Mouse (Mus musculus): ENCODE measurements around the gene Gtsf2. TPM values are rescaled to one million over a fixed set of nuclear protein-coding genes. Genes with fewer than 3 reads are reported as not detected.

Gene Gtsf2
- not detected in 2 replicates for polyA plus RNA-seq (2016; fragmentation: Nextera tagmentation; extraction: Ambion mirVana)

GRCm38 (mm10) chr15:103448369-103448768, at the start of gene Gtsf2:
Gene Gtsf2 (minus strand): TSS chr15:103448469.
- Histone ChIP-seq H3K9me3 (replicated peaks) (no peaks in the 10 kb centered on the region), H3K9ac (no peak within 1 kb of the TSS), H3K27ac (no peak within 1 kb of the TSS), H3K27me3 (replicated peaks) (no peaks in the 10 kb centered on the region), H3K4me3 (no peak within 1 kb of the TSS), H3K4me1 (no peaks in the 10 kb centered on the region), H3K36me3 (no peaks in the 10 kb centered on the region), H3K4me2 (no peak within 1 kb of the TSS)
- WGBS (ENCODE audit: insufficient replicate concordance), result 45% methylated on average over 3 of the region's 3 CpGs
- no peak for ATAC-seq

- WGBS (ENCODE audit: insufficient replicate concordance), result 71% methylated on average over 10 of the region's 10 CpGs
- no peaks in the 10 kb centered on the region for H3K4me1 ChIP-seq
- H3K4me3 ChIP-seq, result no peak overlapping the region
- 0 out of 2 replicates have a peak, but pooled peaks cover 11% of the 10 kb centered on the region for H3K27me3 ChIP-seq (replicated peaks)
- H3K9ac ChIP-seq, result no peak overlapping the region
- no peak overlapping the region for H3K4me2 ChIP-seq
- no peaks in the 10 kb centered on the region for H3K9me3 ChIP-seq (replicated peaks)
- no peak for ATAC-seq
- no peaks in the 10 kb centered on the region for H3K36me3 ChIP-seq
- no peak overlapping the region for H3K27ac ChIP-seq
These were observed 48.2 kb upstream of the Gtsf2 start for GRCm38 (mm10) chr15:103496204-103497140.

GRCm38 (mm10) chr15:103488336-103488735, 40.1 kb upstream of the Gtsf2 start:
- no peak overlapping the region for H3K27ac ChIP-seq
- no peak for ATAC-seq
- WGBS (ENCODE audit: insufficient replicate concordance), result 58% methylated on average over 4 of the region's 4 CpGs
- no peak overlapping the region for H3K4me3 ChIP-seq
- no peak overlapping the region for H3K9ac ChIP-seq
- no peak overlapping the region for H3K4me2 ChIP-seq
- H3K36me3 ChIP-seq, result no peaks in the 10 kb centered on the region
- H3K27me3 ChIP-seq (replicated peaks), result no peaks in the 10 kb centered on the region
- H3K9me3 ChIP-seq (replicated peaks), result no peaks in the 10 kb centered on the region
- H3K4me1 ChIP-seq, result no peaks in the 10 kb centered on the region

- Histone ChIP-seq H3K27me3 (replicated peaks) (no peaks in the 10 kb centered on the region), H3K4me2 (no peak overlapping the region)
- 34% methylated on average over 1 of the region's 1 CpGs for WGBS (ENCODE audit: insufficient replicate concordance)
These were observed 38.4 kb upstream of the Gtsf2 start for GRCm38 (mm10) chr15:103486658-103487057.

GRCm38 (mm10) chr15:103485106-103485505, 36.8 kb upstream of the Gtsf2 start:
- WGBS (ENCODE audit: insufficient replicate concordance), result 67% methylated on average over 3 of the region's 3 CpGs
- H3K4me2 ChIP-seq, result no peak overlapping the region
- no peaks in the 10 kb centered on the region for H3K9me3 ChIP-seq (replicated peaks)
- no peaks in the 10 kb centered on the region for H3K36me3 ChIP-seq
- no peak for ATAC-seq
- H3K27me3 ChIP-seq (replicated peaks), result no peaks in the 10 kb centered on the region
- H3K4me3 ChIP-seq, result no peak overlapping the region
- H3K4me1 ChIP-seq, result no peaks in the 10 kb centered on the region
- H3K27ac ChIP-seq, result no peak overlapping the region
- no peak overlapping the region for H3K9ac ChIP-seq

More at GRCm38 (mm10) chr15:103486658-103487057, 38.4 kb upstream of the Gtsf2 start:
- Histone ChIP-seq H3K36me3 (no peaks in the 10 kb centered on the region), H3K27ac (no peak overlapping the region), H3K4me3 (no peak overlapping the region), H3K9me3 (replicated peaks) (no peaks in the 10 kb centered on the region), H3K9ac (no peak overlapping the region), H3K4me1 (no peaks in the 10 kb centered on the region)
- no peak for ATAC-seq

GRCm38 (mm10) chr15:103484490-103484889, 36.2 kb upstream of the Gtsf2 start:
- 54% methylated on average over 2 of the region's 2 CpGs for WGBS (ENCODE audit: insufficient replicate concordance)
- Histone ChIP-seq H3K4me2 (no peak overlapping the region), H3K9ac (no peak overlapping the region), H3K27me3 (replicated peaks) (no peaks in the 10 kb centered on the region), H3K4me1 (no peaks in the 10 kb centered on the region), H3K4me3 (no peak overlapping the region), H3K9me3 (replicated peaks) (no peaks in the 10 kb centered on the region), H3K27ac (no peak overlapping the region), H3K36me3 (no peaks in the 10 kb centered on the region)
- no peak for ATAC-seq

- Histone ChIP-seq H3K9ac (no peak overlapping the region), H3K4me2 (no peak overlapping the region), H3K27ac (no peak overlapping the region), H3K4me1 (no peaks in the 10 kb centered on the region), H3K9me3 (replicated peaks) (no peaks in the 10 kb centered on the region), H3K4me3 (no peak overlapping the region), H3K27me3 (replicated peaks) (no peaks in the 10 kb centered on the region), H3K36me3 (no peaks in the 10 kb centered on the region)
- WGBS (ENCODE audit: insufficient replicate concordance), result 7% methylated on average over 1 of the region's 1 CpGs
- no peak for ATAC-seq
These were observed 34.2 kb upstream of the Gtsf2 start for GRCm38 (mm10) chr15:103482488-103482887.

GRCm38 (mm10) chr15:103480129-103480528, 31.9 kb upstream of the Gtsf2 start:
- H3K27ac ChIP-seq, result no peak overlapping the region
- no peaks in the 10 kb centered on the region for H3K4me1 ChIP-seq
- no peaks in the 10 kb centered on the region for H3K27me3 ChIP-seq (replicated peaks)
- H3K9ac ChIP-seq, result no peak overlapping the region
- H3K4me3 ChIP-seq, result no peak overlapping the region
- 57% methylated on average over 2 of the region's 2 CpGs for WGBS (ENCODE audit: insufficient replicate concordance)
- H3K9me3 ChIP-seq (replicated peaks), result no peaks in the 10 kb centered on the region
- no peak overlapping the region for H3K4me2 ChIP-seq
- H3K36me3 ChIP-seq, result no peaks in the 10 kb centered on the region
- ATAC-seq, result no peak

GRCm38 (mm10) chr15:103479080-103479606, 30.9 kb upstream of the Gtsf2 start:
- ATAC-seq, result no peak
- WGBS (ENCODE audit: insufficient replicate concordance), result 57% methylated on average over 1 of the region's 1 CpGs
- no peak overlapping the region for H3K27ac ChIP-seq

GRCm38 (mm10) chr15:103473769-103474168, 25.5 kb upstream of the Gtsf2 start:
- ATAC-seq, result no peak
- no peaks in the 10 kb centered on the region for H3K4me1 ChIP-seq
- no peak overlapping the region for H3K9ac ChIP-seq
- H3K36me3 ChIP-seq, result no peaks in the 10 kb centered on the region
- H3K9me3 ChIP-seq (replicated peaks), result no peaks in the 10 kb centered on the region
- no peak overlapping the region for H3K4me3 ChIP-seq
- no peaks in the 10 kb centered on the region for H3K27me3 ChIP-seq (replicated peaks)
- no peak overlapping the region for H3K4me2 ChIP-seq
- no peak overlapping the region for H3K27ac ChIP-seq
- WGBS (ENCODE audit: insufficient replicate concordance), result 72% methylated on average over 5 of the region's 5 CpGs

More at GRCm38 (mm10) chr15:103479080-103479606, 30.9 kb upstream of the Gtsf2 start:
- Histone ChIP-seq H3K4me2 (no peak overlapping the region), H3K9ac (no peak overlapping the region), H3K4me1 (no peaks in the 10 kb centered on the region), H3K9me3 (replicated peaks) (no peaks in the 10 kb centered on the region), H3K4me3 (no peak overlapping the region), H3K36me3 (no peaks in the 10 kb centered on the region), H3K27me3 (replicated peaks) (no peaks in the 10 kb centered on the region)

- Histone ChIP-seq H3K27ac (no peak overlapping the region), H3K4me3 (no peak overlapping the region), H3K27me3 (replicated peaks) (no peaks in the 10 kb centered on the region), H3K9ac (no peak overlapping the region), H3K36me3 (no peaks in the 10 kb centered on the region), H3K4me2 (no peak overlapping the region), H3K9me3 (replicated peaks) (no peaks in the 10 kb centered on the region), H3K4me1 (no peaks in the 10 kb centered on the region)
- ATAC-seq, result no peak
- WGBS (ENCODE audit: insufficient replicate concordance), result 74% methylated on average over 7 of the region's 7 CpGs
These were observed 24.9 kb upstream of the Gtsf2 start for GRCm38 (mm10) chr15:103473182-103473581.

GRCm38 (mm10) chr15:103472265-103472664, 24.0 kb upstream of the Gtsf2 start:
- no peaks in the 10 kb centered on the region for H3K36me3 ChIP-seq
- no peak overlapping the region for H3K4me3 ChIP-seq
- H3K4me1 ChIP-seq, result no peaks in the 10 kb centered on the region
- no peak overlapping the region for H3K9ac ChIP-seq
- ATAC-seq, result no peak
- no peaks in the 10 kb centered on the region for H3K27me3 ChIP-seq (replicated peaks)
- WGBS (ENCODE audit: insufficient replicate concordance), result 51% methylated on average over 3 of the region's 3 CpGs
- H3K4me2 ChIP-seq, result no peak overlapping the region
- no peaks in the 10 kb centered on the region for H3K9me3 ChIP-seq (replicated peaks)
- H3K27ac ChIP-seq, result no peak overlapping the region

All from liver, embryonic 12.5 days (tissue).